Mouse (Mus musculus): ENCODE results near the gene Txlnb. TPM values are rescaled to one million over a fixed set of nuclear protein-coding genes. Genes with fewer than 3 reads are reported as not detected.

Txlnb gene
- polyA plus RNA-seq, 1 experiment from 2014 or later: 4.7 TPM

Other genes starting within 250 kb of the Txlnb start
- 59.6 and 60.1 TPM in 2 replicates for gene Cited2, start 73.0 kb upstream of the Txlnb start, polyA plus RNA-seq (2016; fragmentation: Nextera tagmentation; extraction: Ambion mirVana)
- gene Heca, start 151.8 kb downstream of the Txlnb start, polyA plus RNA-seq (2016; fragmentation: Nextera tagmentation; extraction: Ambion mirVana): 2.6 and 2.8 TPM in 2 replicates
- gene Abracl, start 227.1 kb downstream of the Txlnb start, polyA plus RNA-seq (2016; fragmentation: Nextera tagmentation; extraction: Ambion mirVana): 152 and 161 TPM in 2 replicates

All from midbrain, embryonic 10.5 days (tissue).